Mouse (Mus musculus) limb, embryonic 15.5 days (tissue): Measurements from ENCODE around the gene Gstz1. TPM values are rescaled to one million over a fixed set of nuclear protein-coding genes. Genes with fewer than 3 reads are reported as not detected.
"Not testable (repeated sequence)": the region's sequence is repeated elsewhere in the genome, so short reads cannot be mapped to it uniquely, and the experiment has no call there.

ENCODE experiments used
- ATAC-seq: fragments of 200-750 bp; cut with Nextera tagmentation; 2 replicates; pipeline ENCODE4 v1.8.0; 2017; ENCODE audit warnings: low read depth, moderate TSS enrichment; ENCODE audit not compliant: insufficient number of reproducible peaks, low FRiP score, low TSS enrichment
- H3K27ac ChIP-seq: fragments of 300-500 bp; sonication (generic); 2 replicates; pipeline ENCODE4 v1.5.1; 2015; ENCODE audit warnings: moderate library complexity, mild to moderate bottlenecking, inconsistent platforms
- H3K27me3 ChIP-seq: fragments of 300-500 bp; sonication (generic); 2 replicates; pipeline ENCODE4 v1.6.1; 2015; ENCODE audit warnings: inconsistent platforms
- H3K36me3 ChIP-seq: fragments of 300-500 bp; sonication (generic); 2 replicates; pipeline ENCODE4 v1.6.1; 2015; ENCODE audit warnings: inconsistent platforms
- H3K4me1 ChIP-seq: fragments of 300-500 bp; sonication (generic); 2 replicates; pipeline ENCODE4 v1.6.1; 2015; ENCODE audit warnings: inconsistent platforms
- H3K4me2 ChIP-seq: fragments of 300-500 bp; sonication (generic); 2 replicates; pipeline ENCODE4 v1.6.1; 2015; ENCODE audit warnings: mild to moderate bottlenecking, inconsistent platforms
- H3K4me3 ChIP-seq: fragments of 300-500 bp; sonication (generic); 2 replicates; pipeline ENCODE4 v1.5.1; 2015; ENCODE audit warnings: mild to moderate bottlenecking, inconsistent platforms
- H3K9ac ChIP-seq: fragments of 300-500 bp; sonication (generic); 2 replicates; pipeline ENCODE4 v1.6.1; 2015; ENCODE audit warnings: inconsistent platforms
- H3K9me3 ChIP-seq: fragments of 300-500 bp; sonication (generic); 2 replicates; pipeline ENCODE4 v1.6.1; 2016; ENCODE audit warnings: inconsistent platforms
- WGBS: fragments of 180-500 bp; shearing (Covaris S2); methylation state at CpG from one replicate; pipeline ENCODE4 v1.1.7; 2015; 5-methylcytosine and 5-hydroxymethylcytosine counted together
- polyA plus RNA-seq: library from polyadenylated mRNA; unstranded; fragments of >200 nt; fragmentation: Nextera tagmentation; extraction: Ambion mirVana; gene quantifications from 2 replicates; pipeline ENCODE4 v1.2.1, GENCODE M21; 2015

The Gstz1 gene
- polyA plus RNA-seq, 1 experiment from 2014 or later = 30.5 TPM

DNA sequence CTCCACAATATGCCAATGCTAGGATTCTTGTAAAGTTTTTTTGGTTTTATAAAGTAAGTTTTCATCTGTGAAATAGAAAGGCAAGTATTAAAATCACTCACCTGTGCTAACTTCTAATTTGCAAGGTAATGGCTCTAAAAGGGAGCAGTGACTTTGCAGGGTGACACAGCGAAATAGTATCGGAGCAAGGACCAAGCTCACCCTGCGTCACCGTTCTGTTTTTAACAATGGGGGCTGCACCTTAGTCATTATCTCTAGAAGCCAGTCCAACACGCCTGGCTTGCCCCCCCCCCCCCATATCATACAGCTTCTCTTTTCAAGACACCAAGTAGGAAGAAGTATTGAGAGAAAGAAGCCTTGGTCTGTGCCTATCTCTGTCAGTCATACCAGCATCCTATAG, 13.8 kb downstream of the Gstz1 start:
- Histone ChIP-seq H3K4me3 (no peak overlapping the region), H3K36me3 (peaks cover 26% of the 10 kb centered on the region), H3K4me2 (no peak overlapping the region), H3K27me3 (no peaks in the 10 kb centered on the region), H3K9ac (no peak overlapping the region), H3K9me3 (no peaks in the 10 kb centered on the region), H3K4me1 (no peaks in the 10 kb centered on the region), H3K27ac (no peak overlapping the region)
- ATAC-seq = no peak
- WGBS = 92% methylated on average over 5 of the region's 5 CpGs

DNA sequence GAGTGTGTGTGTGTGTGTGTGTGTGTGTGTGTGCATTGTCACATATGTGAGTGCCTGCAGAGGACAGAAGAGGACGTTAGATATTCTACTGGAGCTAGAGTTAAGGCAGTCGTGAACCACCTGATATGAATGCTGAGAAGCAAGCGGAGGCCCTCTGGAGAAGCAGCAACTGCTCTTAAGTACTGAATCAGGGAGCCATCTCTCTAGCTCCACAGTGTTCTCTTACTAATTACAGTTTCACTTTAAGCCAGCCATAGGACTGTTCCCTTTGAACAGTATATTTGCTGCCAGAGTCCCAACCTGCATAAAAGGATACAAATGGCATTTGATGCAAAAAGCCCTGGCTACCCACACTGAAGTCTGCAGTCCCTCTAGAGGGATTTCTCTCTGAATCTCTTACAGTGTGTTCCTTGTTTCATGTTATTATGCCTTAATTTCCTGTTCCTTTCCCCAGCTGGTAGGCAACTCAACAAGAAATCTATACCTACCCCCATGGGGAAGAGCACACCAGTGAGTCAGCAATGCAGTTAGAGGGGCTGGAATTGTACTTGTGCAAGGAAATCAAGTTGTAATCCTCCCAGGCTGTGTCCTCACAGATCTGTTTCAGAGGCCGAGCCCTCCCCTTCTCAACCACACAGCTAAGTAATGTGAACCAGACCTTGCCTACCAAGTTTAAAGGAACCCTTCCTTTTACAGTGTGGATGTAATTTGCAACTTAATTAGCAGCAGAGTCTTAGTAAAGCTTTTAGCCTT, 28.4 kb downstream of the Gstz1 start:
- no peak overlapping the region for H3K4me2 ChIP-seq
- H3K27me3 ChIP-seq = no peaks in the 10 kb centered on the region
- no peak overlapping the region for H3K4me3 ChIP-seq
- WGBS = 54% methylated on average over 4 of the region's 4 CpGs
- peaks cover 14% of the 10 kb centered on the region; the same call in 1 of the 2 replicates for H3K4me1 ChIP-seq
- no peaks in the 10 kb centered on the region for H3K9me3 ChIP-seq
- peaks cover 31% of the 10 kb centered on the region for H3K36me3 ChIP-seq
- ATAC-seq = no peak
- H3K9ac ChIP-seq = no peak overlapping the region
- peak overlapping the region; percentile 57 for H3K27ac ChIP-seq

DNA sequence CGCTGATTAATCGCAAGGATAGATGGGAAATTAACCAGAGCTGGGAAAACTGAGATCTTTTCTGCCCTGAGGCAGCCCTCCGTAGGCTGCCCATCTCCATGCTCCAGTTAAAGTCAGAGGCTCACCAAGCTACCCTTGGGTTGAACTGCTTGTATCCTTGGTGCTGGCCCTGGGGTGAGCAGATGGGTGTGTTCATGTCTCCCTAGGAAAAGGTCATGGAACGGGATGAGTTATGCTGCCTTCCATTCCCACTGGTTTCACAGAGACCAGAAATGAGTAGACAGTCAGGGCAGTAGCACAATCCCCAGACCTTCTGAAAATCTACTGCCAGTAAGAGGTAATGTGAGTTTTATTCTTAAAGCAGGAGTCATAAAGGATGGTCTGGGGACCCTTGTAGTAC, 30.7 kb downstream of the Gstz1 start:
- H3K27ac ChIP-seq = no peak overlapping the region
- no peak overlapping the region for H3K4me2 ChIP-seq
- H3K4me3 ChIP-seq = no peak overlapping the region
- peaks cover 14% of the 10 kb centered on the region; the same call in 1 of the 2 replicates for H3K4me1 ChIP-seq
- no peaks in the 10 kb centered on the region for H3K27me3 ChIP-seq
- WGBS = 97% methylated on average over 4 of the region's 4 CpGs
- H3K9me3 ChIP-seq = no peaks in the 10 kb centered on the region
- H3K36me3 ChIP-seq = peaks cover 12% of the 10 kb centered on the region; the same call in 1 of the 2 replicates
- no peak for ATAC-seq
- no peak overlapping the region for H3K9ac ChIP-seq

DNA sequence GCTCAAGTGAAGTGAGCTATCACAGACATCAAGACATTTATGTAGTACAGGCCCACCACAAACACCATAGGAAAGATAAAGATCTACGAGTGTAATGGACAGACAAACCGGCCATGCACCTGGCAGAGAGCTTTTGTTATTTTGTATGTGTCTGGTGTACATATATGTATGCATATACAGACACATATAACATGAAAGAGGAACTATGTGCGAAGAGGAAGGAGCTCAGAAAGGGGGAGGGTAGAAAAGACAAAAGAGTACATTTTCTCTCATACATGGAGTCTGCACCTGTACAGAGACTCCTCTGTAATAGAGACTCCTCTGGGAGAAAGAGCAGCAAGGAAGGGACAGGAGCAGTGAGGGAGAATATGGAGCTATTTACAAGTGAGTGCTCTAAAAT, 46.0 kb downstream of the Gstz1 start:
- H3K4me1 ChIP-seq = 0 out of 2 replicates have a peak, but pooled peaks cover 3% of the 10 kb centered on the region
- H3K36me3 ChIP-seq = no peaks in the 10 kb centered on the region
- H3K27ac ChIP-seq = no peak overlapping the region
- H3K4me3 ChIP-seq = no peak overlapping the region
- 86% methylated on average over 3 of the region's 3 CpGs for WGBS
- ATAC-seq = no peak
- H3K9me3 ChIP-seq = no peaks in the 10 kb centered on the region
- no peaks in the 10 kb centered on the region for H3K27me3 ChIP-seq
- H3K9ac ChIP-seq = no peak overlapping the region
- no peak overlapping the region for H3K4me2 ChIP-seq

DNA sequence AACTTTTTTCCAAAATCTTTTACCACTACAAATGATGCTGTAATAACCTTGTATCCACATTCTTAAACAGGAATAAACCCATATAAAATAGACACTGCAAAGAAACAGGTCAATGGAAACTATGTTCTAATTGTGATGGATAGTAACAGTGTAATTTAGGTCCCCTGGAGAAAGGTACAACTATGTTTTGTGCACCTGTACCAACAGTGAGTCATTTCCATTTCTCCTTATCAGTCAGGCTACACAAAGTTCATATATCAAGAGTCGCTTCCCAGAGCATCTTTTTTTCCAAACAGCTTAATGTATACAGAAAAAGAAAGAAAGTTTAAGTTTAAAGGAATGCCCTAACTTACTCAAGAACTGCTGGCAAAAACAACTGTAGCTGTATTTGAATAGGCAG, 48.1 kb downstream of the Gstz1 start:
- Histone ChIP-seq H3K9me3 (no peaks in the 10 kb centered on the region), H3K27me3 (no peaks in the 10 kb centered on the region), H3K36me3 (no peaks in the 10 kb centered on the region), H3K4me3 (no peak overlapping the region), H3K27ac (no peak overlapping the region), H3K4me2 (no peak overlapping the region), H3K4me1 (peaks cover 9% of the 10 kb centered on the region; the same call in 1 of the 2 replicates), H3K9ac (no peak overlapping the region)
- no peak for ATAC-seq
- WGBS = 86% methylated on average over 1 of the region's 1 CpGs

DNA sequence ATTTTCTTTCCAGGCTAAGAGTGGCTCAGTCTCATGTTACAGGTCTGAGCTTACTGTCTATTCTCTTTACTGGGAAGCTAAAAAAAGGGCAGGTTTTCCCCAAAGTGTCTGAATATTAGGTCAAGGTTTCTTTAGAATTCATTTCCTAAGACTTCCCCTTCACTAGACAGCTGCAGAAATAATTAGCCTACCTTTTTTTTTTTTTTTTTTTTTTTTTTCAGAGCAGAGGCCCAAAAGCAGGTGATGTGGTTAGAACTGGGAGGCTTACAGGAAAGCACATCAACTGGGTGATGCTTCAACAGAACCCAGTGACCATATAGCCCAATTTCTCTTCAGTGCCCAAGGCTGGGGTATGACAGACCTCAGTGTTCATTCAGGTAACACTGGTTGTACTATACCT, 49.3 kb downstream of the Gstz1 start:
- no peak overlapping the region for H3K27ac ChIP-seq
- H3K4me1 ChIP-seq = peaks cover 9% of the 10 kb centered on the region; the same call in 1 of the 2 replicates
- no peak overlapping the region for H3K4me3 ChIP-seq
- no peak for ATAC-seq
- no peak overlapping the region for H3K9ac ChIP-seq
- H3K4me2 ChIP-seq = no peak overlapping the region
- H3K9me3 ChIP-seq = no peaks in the 10 kb centered on the region
- H3K27me3 ChIP-seq = no peaks in the 10 kb centered on the region
- H3K36me3 ChIP-seq = no peaks in the 10 kb centered on the region

DNA sequence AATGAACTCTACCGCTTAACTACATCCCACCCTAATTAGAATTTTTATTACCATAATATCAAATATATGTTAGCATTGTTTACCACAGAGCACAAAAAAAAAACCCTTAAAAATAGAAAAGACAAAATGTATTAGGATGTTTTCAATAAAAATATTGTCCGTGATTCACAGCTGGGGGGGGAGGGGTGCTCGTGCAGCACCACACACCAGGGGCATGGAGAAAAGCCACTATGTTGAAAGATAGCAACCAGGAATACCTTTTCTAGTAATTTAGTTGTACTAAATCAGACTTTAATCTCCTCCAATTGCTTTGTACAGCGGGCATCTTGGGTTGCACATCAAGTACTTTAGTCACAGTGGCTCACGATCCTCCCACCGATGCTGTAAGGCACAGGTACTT, 51.8 kb downstream of the Gstz1 start:
- 51% methylated on average over 6 of the region's 6 CpGs for WGBS
- Histone ChIP-seq H3K27ac (no peak overlapping the region), H3K36me3 (no peaks in the 10 kb centered on the region), H3K27me3 (no peaks in the 10 kb centered on the region), H3K4me3 (peak overlapping the region; percentile 84), H3K4me2 (peak overlapping the region; percentile 85), H3K9me3 (no peaks in the 10 kb centered on the region), H3K9ac (no peak overlapping the region), H3K4me1 (peaks cover 9% of the 10 kb centered on the region; the same call in 1 of the 2 replicates)
- no peak for ATAC-seq

DNA sequence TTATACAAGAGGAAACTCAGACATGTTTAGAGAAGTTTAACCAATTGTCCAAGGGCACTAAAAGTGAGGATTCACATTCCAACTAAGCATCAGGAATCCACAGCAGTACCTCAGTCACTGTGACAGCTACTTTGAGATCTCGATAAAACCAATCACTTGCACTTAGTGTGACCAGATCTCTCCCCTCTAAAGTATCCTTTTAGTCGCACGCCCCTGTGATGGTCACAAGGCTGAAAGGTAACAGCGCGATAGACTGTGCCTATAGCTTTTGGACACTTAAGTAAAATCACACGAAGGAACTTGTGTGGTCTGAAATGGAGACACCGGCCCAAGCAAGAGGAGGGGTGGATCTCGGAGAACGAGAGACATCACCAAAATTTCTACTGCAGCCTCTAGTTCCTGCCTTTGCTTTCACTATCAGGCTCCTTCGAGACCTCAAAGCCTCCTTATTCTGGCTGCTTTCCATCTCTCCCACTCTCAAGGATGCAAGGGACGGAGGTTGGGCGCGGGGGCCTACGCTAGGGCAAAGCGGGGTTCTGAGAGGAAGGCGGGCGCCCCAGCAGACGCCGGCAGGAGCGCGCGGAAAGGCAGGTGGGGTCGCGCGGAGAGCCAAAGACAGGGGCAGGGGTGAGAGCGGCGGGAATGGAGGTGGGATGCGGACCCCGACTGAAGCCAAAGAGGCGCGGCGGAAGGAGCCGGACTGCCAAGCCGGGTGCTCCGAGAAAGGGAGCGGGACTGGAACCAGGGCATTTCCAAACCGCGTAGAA, 52.4 kb downstream of the Gstz1 start, which contains the start of gene Samd15:
Gene Samd15 (plus strand): TSS at position 518 of the 767 bp plus-strand sequence.
- H3K4me1 ChIP-seq = peaks cover 9% of the 10 kb centered on the region; the same call in 1 of the 2 replicates
- peak within 1 kb of the TSS; percentile 85 for H3K4me2 ChIP-seq
- H3K9ac ChIP-seq = peak within 1 kb of the TSS; percentile 80
- peak within 1 kb of the TSS; percentile 84 for H3K4me3 ChIP-seq
- no peaks in the 10 kb centered on the region for H3K27me3 ChIP-seq
- H3K9me3 ChIP-seq = no peaks in the 10 kb centered on the region
- H3K27ac ChIP-seq = peak within 1 kb of the TSS; percentile 83
- no peak for ATAC-seq
- WGBS = under 1% methylated on average over 38 of the region's 38 CpGs
- no peaks in the 10 kb centered on the region for H3K36me3 ChIP-seq

DNA sequence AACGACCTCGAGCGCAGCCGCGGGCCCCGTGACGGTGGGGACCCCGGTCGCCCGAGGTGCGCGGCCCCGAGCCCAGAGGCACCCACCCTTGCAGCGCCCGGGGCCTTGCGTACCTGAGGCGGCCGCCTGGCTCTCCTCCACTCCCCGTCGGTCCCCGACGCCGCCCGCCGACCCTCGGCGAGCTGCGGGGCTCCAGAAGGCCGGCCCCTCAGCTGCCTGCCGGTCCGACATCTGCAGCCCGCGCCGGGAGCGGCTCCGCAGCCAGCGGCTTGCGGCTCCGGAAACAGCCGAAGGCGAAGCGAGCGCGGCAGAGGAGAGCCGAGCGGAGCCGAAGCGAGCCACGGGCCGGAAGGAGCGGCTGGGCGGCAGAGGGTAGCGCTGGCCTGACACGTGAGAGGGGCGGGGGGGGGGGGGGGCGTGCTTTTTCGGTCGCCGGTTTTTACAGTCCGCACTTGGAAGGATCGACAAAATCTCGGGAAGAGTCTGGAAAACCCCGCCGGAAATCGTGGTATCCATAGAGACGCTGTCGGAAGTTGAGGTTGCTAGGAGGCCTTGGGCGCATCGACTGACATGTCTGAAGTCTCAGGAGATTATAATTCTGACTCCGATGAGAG, 53.1 kb downstream of the Gstz1 start, which contains the start of gene Tmed8:
Gene Tmed8 (minus strand): TSS at position 482 of the 614 bp plus-strand sequence.
- Histone ChIP-seq H3K27me3 (no peaks in the 10 kb centered on the region), H3K36me3 (no peaks in the 10 kb centered on the region), H3K4me1 (peaks cover 9% of the 10 kb centered on the region; the same call in 1 of the 2 replicates), H3K4me3 (peak within 1 kb of the TSS; percentile 84), H3K27ac (peak within 1 kb of the TSS; percentile 83), H3K9me3 (no peaks in the 10 kb centered on the region), H3K4me2 (peak within 1 kb of the TSS; percentile 85), H3K9ac (peak within 1 kb of the TSS; percentile 80)
- under 1% methylated on average over 58 of the region's 70 CpGs for WGBS
- ATAC-seq = peak; percentile 89

DNA sequence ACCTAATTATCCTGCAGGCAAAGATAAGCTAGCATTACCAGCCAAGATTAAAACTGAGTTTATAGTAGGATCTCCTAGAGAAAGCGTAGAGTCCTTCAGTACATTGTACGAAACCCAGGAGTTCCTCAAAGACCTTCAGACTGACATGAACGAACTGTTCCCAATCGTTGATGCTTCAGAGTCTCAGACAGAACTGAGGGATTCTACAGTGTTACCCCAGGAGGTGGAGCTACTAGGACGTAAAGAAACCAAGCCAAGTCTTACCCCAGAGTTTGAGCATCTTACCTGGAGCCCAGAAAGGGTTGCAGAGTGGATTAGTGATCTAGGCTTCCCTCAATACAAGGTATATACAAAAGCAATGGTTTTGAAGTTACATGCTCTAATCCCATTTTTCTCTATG, 54.7 kb downstream of the Gstz1 start:
- H3K9me3 ChIP-seq = no peaks in the 10 kb centered on the region
- H3K4me1 ChIP-seq = peaks cover 9% of the 10 kb centered on the region; the same call in 1 of the 2 replicates
- no peak for ATAC-seq
- H3K4me2 ChIP-seq = no peak overlapping the region
- H3K4me3 ChIP-seq = no peak overlapping the region
- 67% methylated on average over 5 of the region's 5 CpGs for WGBS
- H3K36me3 ChIP-seq = no peaks in the 10 kb centered on the region
- no peak overlapping the region for H3K27ac ChIP-seq
- H3K9ac ChIP-seq = no peak overlapping the region
- H3K27me3 ChIP-seq = no peaks in the 10 kb centered on the region

DNA sequence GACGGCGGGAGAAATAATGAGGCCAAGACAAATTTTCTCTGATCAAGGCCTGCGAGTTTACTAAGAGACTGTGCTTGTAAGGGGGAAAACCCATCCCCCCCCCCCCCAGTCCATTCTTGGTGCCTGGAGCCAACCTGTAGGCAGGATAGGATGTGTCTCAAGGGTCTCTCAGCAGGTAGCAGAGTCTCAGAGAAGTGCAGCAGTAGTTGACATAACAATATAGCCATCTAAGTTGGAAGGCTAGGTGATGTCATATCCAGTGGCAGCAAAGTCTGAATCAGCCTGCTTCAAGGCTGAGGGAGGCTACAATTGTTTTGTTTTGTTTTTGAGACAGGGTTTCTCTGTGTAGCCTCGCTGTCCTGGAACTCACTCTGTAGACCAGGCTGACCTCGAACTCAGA, 58.8 kb downstream of the Gstz1 start:
- H3K4me2 ChIP-seq, H3K4me1 ChIP-seq, H3K27ac ChIP-seq, ATAC-seq, H3K9ac ChIP-seq, H3K4me3 ChIP-seq, H3K9me3 ChIP-seq, H3K36me3 ChIP-seq, H3K27me3 ChIP-seq: not testable (repeated sequence)
- 92% methylated on average over 5 of the region's 5 CpGs for WGBS
